Mouse (Mus musculus): ENCODE results near the gene Hmcn1.

Hmcn1 gene

DNA sequence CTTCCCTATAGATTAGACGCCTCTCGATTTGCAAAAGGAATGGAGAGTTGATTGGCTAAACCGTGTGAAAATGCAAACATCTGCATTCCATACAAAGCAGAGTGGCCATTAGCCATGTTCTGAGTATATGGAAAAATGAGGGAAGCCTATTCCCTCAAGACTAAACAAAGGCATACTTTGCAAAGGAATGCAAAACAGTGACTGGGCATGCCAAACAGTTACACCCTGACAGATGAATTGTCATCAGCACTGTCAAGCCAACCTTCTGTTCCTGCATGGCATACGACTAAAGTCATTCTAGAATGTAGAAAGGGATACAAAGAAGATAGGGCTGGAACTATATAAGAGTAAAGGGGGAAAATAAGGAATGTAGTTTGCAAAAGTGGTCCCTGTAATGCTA is 115.3 kb downstream of the Hmcn1 start:
- no peak for DNase-seq (ENCODE audit: low spot score)

- no peak for DNase-seq (ENCODE audit: low spot score)
These were observed 119.2 kb downstream of the Hmcn1 start for GRCm38 (mm10) chr1:150874025-150874424.

- no peak for DNase-seq (ENCODE audit: low spot score)
These were observed 120.0 kb downstream of the Hmcn1 start for GRCm38 (mm10) chr1:150873231-150873630.

DNA sequence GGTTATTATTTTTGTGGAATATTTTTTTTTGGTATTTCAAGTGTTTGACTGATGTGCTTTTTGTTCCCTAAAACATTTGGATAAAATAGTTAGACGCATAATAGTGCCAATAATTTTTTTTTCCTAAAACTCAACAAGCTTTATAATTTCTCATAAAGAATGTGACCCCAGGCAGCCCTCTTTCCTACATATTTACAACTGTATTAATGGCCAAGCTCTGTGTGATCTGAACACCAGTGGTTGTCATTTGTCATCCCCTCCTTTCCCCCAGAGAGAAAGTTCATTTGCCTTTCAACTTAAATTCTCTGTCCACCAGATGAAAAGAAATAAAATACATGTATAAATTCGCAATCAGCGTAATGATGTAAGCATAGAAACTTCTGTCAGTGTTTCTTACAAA is 121.1 kb downstream of the Hmcn1 start:
- DNase-seq (ENCODE audit: low spot score), result no peak

- DNase-seq (ENCODE audit: low spot score), result no peak
These were observed 124.0 kb downstream of the Hmcn1 start for GRCm38 (mm10) chr1:150869189-150869588.

GRCm38 (mm10) chr1:150866615-150867014 is 126.6 kb downstream of the Hmcn1 start:
- DNase-seq (ENCODE audit: low spot score), result no peak

DNA sequence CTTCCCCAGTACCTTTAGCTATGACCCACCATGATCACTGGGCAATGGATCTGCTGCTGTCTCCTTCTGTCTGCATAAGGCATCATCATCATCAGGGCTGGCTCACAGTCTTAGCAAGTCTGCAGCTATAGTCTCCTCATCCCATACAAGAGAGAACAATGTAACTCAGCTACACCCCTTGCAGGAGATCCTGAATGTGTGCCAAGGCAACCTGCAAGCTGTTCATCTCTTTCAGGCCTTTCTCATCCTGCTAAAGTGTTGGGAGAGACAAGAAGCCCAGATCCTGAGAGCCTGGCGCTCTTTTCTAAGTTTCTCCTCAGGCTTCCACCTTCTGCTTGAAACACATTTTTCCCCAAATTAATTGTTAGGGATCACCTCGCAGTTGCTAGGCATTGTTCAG is 135.5 kb downstream of the Hmcn1 start:
- no peak for DNase-seq (ENCODE audit: low spot score)

DNA sequence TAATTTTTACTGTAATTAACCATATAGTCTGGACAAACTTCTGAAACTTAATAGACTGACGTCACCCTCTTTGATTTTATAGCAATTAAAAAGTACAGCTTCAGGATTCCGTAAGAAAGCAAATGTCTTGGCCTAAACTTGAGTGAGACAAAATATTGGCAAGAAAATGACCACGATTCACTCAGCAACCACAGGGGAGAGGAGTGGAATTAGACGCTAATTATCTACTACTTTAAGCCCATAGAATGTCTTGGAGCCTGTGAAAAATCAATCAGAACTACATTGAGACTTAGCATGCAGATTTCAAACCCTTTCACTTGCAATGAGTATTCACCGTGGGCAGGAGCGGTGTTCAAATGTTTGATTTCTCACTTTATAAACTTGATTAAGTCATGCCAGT is 159.8 kb downstream of the Hmcn1 start:
- DNase-seq (ENCODE audit: low spot score), result no peak

DNA sequence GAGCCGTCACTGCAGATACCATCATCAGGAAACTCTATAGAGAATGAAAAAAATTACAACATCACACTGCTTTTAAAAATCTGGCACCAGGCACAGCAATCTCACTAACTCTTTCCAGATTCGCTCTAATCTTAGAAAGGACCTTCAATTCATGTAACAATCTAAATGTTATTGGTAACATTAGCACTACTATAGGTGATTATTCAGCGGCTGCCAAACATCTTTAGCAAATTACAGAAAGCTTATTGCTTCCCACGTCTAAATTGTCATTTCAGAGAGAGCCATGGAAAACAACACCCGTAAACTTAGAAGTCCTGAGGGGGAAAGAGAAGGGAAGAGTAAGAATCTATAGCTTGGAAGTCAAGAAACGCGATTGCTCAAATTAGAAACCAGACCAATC is 163.4 kb downstream of the Hmcn1 start:
- no peak for DNase-seq (ENCODE audit: low spot score)

DNA sequence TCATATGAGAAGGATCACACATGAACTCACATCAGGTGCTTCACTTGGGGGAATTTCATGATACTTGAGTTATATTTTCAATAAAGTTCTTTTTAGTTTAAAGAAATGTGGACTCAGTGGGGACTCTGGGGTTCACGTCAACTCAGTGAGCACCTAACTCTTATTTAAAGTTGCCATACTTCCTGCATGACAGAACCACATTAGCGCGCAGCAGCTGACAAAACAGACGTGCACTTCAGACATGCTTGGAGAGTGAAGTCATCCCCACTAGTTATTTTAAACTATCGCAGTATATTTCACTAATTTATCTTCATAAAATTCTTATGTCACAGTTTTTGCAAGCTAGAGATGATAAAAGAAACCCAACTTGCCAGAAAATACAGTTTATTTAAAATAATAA is 166.1 kb downstream of the Hmcn1 start:
- no peak for DNase-seq (ENCODE audit: low spot score)

DNA sequence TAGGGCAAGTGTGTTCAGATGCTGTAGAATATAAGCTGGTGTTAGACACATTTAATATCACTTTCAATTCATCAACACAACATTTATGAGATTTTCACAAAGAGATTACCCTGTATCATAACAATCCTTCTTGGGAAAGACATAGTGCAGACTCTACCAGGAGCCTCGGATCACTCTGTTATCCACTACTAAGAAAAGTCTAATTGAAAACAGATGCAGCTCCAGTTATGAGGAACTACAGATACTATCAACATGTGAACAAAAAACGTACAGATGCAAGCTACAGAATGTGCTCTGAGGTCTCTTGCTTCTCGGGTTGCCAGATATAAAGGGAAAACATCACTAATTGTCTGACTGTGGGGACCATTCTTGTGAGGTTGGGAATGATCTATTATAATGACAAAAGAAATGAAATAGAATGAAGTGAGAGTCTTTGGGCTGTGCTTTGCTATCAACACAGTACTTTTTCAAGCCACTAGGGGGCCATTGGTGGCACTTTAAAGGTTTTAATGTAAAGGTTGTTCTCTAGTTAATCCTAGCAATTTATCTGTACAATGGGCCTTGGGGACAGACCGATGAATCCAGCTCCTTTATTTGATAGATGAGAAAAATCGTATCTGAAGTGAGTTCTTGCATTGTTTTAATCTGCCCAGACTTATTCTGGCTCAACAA is 168.8 kb downstream of the Hmcn1 start:
- DNase-seq (ENCODE audit: low spot score), result no peak

GRCm38 (mm10) chr1:150816035-150816807 is 177.0 kb downstream of the Hmcn1 start:
- no peak for DNase-seq (ENCODE audit: low spot score)

DNA sequence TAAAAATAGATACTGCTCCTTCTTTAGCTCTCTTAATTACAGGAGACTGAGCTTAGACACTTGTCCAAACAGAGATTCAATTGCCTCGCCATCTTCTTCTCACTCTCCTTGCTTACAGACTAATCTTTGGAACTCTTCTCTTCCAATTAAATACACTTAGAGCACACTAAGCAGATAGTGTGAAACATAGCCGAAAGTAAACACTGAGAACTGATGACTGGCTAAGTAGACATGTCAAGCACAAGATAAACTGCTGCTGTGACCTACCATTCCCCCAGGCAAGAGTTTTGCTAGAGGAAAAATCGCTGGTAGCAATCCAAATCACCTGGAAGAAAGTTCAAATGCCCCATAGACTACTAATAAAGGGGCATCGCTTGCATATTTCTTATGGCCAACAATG is 178.3 kb downstream of the Hmcn1 start:
- no peak for DNase-seq (ENCODE audit: low spot score)

DNA sequence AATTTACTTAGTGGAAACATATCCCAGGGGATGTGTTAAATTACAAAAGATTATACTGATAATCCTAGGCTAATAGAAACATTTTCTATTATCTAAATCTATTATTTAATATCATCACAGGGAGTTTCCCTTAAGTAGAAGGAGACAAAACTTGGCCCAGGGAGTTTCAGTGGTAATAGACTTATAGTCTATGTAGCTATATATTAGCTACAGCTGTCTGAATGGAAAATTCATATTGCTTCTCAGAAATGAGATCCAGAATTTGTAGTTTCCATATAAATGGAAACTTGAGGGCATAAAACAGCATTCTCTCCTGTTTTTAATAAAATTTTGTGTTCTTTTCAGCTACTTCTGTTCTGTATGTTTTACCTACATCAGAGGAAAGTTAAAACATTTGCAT is 179.9 kb downstream of the Hmcn1 start:
- DNase-seq (ENCODE audit: low spot score), result no peak

DNA sequence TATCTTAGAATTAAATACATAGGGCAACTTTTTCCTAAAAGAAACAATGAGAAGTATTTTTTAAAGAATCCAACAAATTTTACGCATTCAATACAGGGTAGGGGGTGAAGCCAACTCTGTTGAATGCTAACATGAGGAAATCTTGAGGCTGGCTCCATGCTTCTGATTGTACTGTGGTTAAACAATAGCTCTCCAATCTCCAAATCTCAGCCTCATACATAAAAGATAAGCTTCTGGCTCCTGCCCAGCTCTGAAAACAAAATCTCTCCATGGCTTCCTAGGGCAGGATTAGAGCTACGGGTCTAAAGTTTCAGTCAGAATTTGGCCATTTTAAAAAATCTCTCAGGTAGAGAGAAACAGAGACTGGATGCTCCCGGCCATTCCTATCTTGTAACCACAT is 186.4 kb downstream of the Hmcn1 start:
- DNase-seq (ENCODE audit: low spot score), result no peak

DNA sequence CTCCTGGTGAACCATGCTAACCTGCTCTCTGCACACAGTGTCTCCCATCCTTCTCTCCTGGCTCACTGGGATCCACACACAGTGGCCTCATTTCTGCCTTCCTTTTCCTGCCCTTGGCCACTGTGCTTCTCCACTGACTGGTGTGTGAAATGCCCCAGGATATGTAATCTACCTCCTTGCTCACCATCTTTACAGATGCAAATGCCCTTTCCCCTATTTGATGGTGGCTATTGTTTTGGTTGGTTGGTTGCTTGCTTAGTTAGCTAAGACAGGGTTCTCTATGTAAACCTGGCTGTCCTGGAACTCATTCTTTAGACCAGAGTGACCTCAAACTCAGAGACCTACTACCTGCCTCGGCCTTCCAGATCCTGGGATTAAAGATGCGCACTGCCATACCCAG is 187.8 kb downstream of the Hmcn1 start:
- no peak for DNase-seq (ENCODE audit: low spot score)

GRCm38 (mm10) chr1:150804235-150805099 is 188.8 kb downstream of the Hmcn1 start:
- no peak for DNase-seq (ENCODE audit: low spot score)

DNA sequence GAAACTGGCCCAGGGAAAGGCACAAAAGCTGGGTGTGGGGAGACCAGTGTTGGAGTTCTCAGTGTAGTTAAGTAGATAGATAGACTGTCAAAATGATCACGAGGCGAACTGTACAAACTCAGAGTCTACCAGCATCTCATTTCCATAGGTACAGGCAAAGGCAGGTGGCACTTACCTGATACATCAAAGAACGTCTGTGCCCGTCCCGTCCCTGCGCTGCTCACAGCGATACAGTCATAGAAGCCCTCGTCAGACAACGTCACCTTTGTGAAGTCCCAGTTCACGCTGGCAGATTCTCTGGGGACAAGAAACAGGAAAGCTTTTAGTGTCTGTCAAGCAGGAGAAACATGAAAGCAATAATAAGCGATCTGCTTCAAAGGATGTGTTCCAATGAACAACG is 190.6 kb downstream of the Hmcn1 start:
- DNase-seq (ENCODE audit: low spot score), result no peak

DNA sequence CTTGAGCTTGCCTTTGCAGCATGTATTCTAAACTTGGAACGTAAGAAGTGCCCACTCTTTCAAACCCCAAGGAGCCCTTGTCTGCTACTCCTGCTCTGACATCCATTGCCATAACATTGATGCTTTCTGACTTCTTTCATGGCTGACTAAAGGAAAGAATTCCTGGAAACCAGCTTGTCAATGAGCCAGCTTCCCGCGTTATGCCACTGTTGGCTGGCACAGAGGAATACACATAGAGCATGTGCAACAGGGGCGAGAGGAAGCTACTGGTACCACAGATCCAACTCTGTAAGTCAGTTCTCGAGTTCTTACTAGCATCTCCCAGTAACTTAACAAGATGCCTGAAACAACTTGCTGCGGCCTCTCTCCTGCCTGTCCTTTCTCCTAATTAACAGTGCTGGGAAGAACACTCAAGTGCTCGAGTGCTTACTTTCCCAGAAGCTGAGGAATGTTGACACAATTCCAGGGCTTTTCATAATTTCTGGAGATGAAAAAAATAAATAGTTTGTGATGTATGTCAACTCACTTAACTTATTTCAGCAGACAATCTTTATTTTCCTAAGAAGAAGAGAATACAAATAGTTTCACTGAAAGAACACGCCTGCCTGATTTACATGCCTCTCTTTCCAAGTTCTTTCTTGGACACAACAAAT is 192.5 kb downstream of the Hmcn1 start:
- DNase-seq (ENCODE audit: low spot score), result no peak

- no peak for DNase-seq (ENCODE audit: low spot score)
These were observed 194.6 kb downstream of the Hmcn1 start for GRCm38 (mm10) chr1:150798651-150799050.

- no peak for DNase-seq (ENCODE audit: low spot score)
These were observed 206.5 kb downstream of the Hmcn1 start for GRCm38 (mm10) chr1:150786746-150787145.

Data from yolk sac, embryonic 10.5 days (tissue).